Mouse (Mus musculus) heart, postnatal 0 days (tissue): ENCODE data around the gene Itpk1. TPM values are rescaled to one million over a fixed set of nuclear protein-coding genes. Genes with fewer than 3 reads are reported as not detected.
A peak's percentile ranks its signal among the peaks of the same experiment; 100 is the strongest.

ENCODE experiments used
- ATAC-seq: fragments of 200-750 bp; cut with Nextera tagmentation; 2 replicates; pipeline ENCODE4 v1.8.0; 2017; ENCODE audit warnings: low read depth, moderate number of reproducible peaks, moderate library complexity; ENCODE audit not compliant: insufficient read depth
- DNase-seq: peaks from one replicate; pipeline ENCODE4 v3.0.0-alpha.2; 2016; ENCODE audit warnings: low spot score
- H3K27ac ChIP-seq: fragments of 300-500 bp; sonication (generic); 2 replicates; pipeline ENCODE4 v1.5.1; 2014; ENCODE audit warnings: low read depth, mild to moderate bottlenecking
- H3K27me3 ChIP-seq: fragments of 300-500 bp; sonication (generic); 2 replicates; pipeline ENCODE4 v1.6.1; 2014; ENCODE audit warnings: low read length, mixed read lengths; ENCODE audit not compliant: control insufficient read depth, insufficient read depth
- H3K36me3 ChIP-seq: fragments of 300-500 bp; sonication (generic); replicated peaks from 2 replicates; pipeline ENCODE4 v1.6.1; 2014; ENCODE audit warnings: low read length, mixed read lengths; ENCODE audit not compliant: control insufficient read depth, insufficient read depth
- H3K4me1 ChIP-seq: fragments of 300-500 bp; sonication (generic); 2 replicates; pipeline ENCODE4 v1.6.1; 2014; ENCODE audit warnings: antibody characterized with exemption; ENCODE audit not compliant: control insufficient read depth, insufficient read depth
- H3K4me2 ChIP-seq: fragments of 300-500 bp; sonication (generic); 2 replicates; pipeline ENCODE4 v1.6.1; 2014; ENCODE audit warnings: low read depth, mild to moderate bottlenecking, low read length, moderate library complexity
- H3K4me3 ChIP-seq: fragments of 300-500 bp; sonication (generic); 2 replicates; pipeline ENCODE4 v1.5.1; 2014; ENCODE audit warnings: low read depth, low read length
- H3K9ac ChIP-seq: fragments of 300-500 bp; sonication (generic); replicated peaks from 2 replicates; pipeline ENCODE4 v1.6.1; 2014; ENCODE audit warnings: low read depth, low read length, mixed read lengths
- H3K9me3 ChIP-seq: fragments of 300-500 bp; sonication (generic); replicated peaks from 2 replicates; pipeline ENCODE4 v1.6.1; 2016; ENCODE audit warnings: low read length; ENCODE audit not compliant: control insufficient read depth
- CTCF ChIP-seq: IDR thresholded peaks from 2 replicates; pipeline ENCODE4 v1.5.1; 2016; ENCODE audit warnings: antibody characterized with exemption, control low read depth, low read depth
- EP300 ChIP-seq: IDR thresholded peaks from 2 replicates; pipeline ENCODE4 v1.6.1; 2016; ENCODE audit warnings: antibody characterized with exemption, low read depth
- WGBS: fragments of 180-500 bp; shearing (Covaris S2); extraction: QIAGEN DNeasy Blood & Tissue Kit; methylation state at CpG from one replicate; pipeline ENCODE4 v1.1.7; 2014; 5-methylcytosine and 5-hydroxymethylcytosine counted together
- polyA plus RNA-seq: library from polyadenylated mRNA; unstranded; fragments of >200 nt; fragmentation: Nextera tagmentation; extraction: Ambion mirVana; gene quantifications from 2 replicates; pipeline ENCODE4 v1.2.1, GENCODE M21; 2015
- total RNA-seq: library from RNA; depleted of rRNA; stranded (reverse); fragments of >200 nt; gene quantifications from 2 replicates; pipeline ENCODE4 v1.2.3, GENCODE M21; 2014; ENCODE audit warnings: low replicate concordance

The Itpk1 gene
- total and polyA plus RNA-seq, 2 experiments from 2014 or later, result 2.6 to 9.4 TPM

DNA sequence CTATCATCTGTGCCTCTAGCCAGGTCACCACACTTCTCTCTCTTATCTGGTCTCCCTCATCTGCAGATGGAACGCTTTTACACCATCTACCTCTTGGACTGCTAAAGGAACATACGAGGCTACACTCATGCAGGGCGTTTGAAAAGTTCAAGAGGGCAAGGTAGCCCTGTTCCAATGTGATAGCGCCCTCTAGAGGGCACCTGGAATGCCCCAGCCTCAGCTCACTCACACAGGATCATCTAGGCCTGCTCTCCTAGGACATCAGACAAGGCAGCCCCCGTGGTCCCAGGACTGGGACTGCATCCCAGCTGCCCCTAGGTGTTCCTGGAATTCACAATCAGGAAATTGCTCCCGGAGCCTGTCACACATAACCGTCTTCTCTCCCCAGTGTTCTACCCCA is 108.3 kb downstream of the Itpk1 start:
- Histone ChIP-seq H3K27ac (peak overlapping the region; percentile 73), H3K9ac (no peak overlapping the region), H3K27me3 (no peaks in the 10 kb centered on the region), H3K4me3 (no peak overlapping the region), H3K4me2 (no peak overlapping the region), H3K4me1 (peaks cover 41% of the 10 kb centered on the region), H3K9me3 (peaks cover 5% of the 10 kb centered on the region; the same call in 1 of the 2 replicates), H3K36me3 (no peaks in the 10 kb centered on the region)
- 57% methylated on average over 7 of the region's 7 CpGs for WGBS
- TF ChIP-seq CTCF (peak; percentile 10; the same call in 1 of the 2 replicates), EP300 (no peak)
- DNase-seq, result no peak
- ATAC-seq, result no peak

DNA sequence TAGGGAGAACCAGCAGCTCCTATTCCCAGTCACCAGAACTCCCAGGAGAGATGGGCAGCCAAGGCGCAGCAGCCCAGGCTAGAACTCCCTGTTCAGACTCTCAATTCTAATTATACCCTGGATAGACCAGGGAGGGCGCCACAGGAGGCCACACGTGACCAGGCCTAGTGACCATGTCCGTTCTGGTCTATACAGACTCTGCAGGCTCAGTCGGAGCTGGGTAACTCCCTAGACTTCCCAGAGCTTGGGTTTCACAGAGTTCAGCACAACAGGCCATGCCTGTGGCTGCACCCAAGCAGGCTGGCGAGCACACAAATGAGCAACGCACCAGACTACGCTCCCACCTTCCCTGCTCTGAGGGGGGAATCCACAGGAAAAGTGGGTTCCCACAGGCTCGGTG is 110.1 kb downstream of the Itpk1 start:
- H3K4me2 ChIP-seq, result no peak overlapping the region
- H3K36me3 ChIP-seq, result no peaks in the 10 kb centered on the region
- TF ChIP-seq EP300, result no peak
- ATAC-seq (no peak), DNase-seq (no peak)
- H3K4me1 ChIP-seq, result peaks cover 38% of the 10 kb centered on the region
- H3K9ac ChIP-seq, result no peak overlapping the region
- peaks cover 5% of the 10 kb centered on the region; the same call in 1 of the 2 replicates for H3K9me3 ChIP-seq
- H3K27ac ChIP-seq, result no peak overlapping the region
- H3K27me3 ChIP-seq, result no peaks in the 10 kb centered on the region
- WGBS, result 86% methylated on average over 9 of the region's 9 CpGs
- H3K4me3 ChIP-seq, result no peak overlapping the region

DNA sequence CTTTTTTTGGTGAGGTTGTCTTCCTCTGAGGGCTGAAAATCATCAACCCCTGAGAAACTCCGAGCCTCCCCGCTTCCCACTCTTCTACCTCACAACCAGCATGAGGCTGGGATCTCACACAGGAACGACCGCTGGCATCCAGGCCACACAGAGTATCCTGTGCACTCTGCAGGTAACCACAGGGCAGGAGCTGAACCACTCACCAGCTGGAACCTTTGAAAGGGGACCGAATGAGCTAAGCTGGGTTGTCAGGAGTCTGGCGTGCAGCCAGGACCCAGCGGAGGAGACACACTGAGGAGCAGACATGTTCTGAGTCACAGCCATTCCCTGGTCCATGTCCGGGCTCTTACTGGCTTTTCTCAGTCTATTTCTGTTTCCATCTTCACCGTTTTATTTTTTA is 111.0 kb downstream of the Itpk1 start:
- no peak overlapping the region for H3K9ac ChIP-seq
- no peaks in the 10 kb centered on the region for H3K27me3 ChIP-seq
- 26% methylated on average over 9 of the region's 9 CpGs for WGBS
- H3K9me3 ChIP-seq, result peaks cover 5% of the 10 kb centered on the region; the same call in 1 of the 2 replicates
- H3K36me3 ChIP-seq, result no peaks in the 10 kb centered on the region
- H3K27ac ChIP-seq, result no peak overlapping the region
- peaks cover 33% of the 10 kb centered on the region for H3K4me1 ChIP-seq
- ATAC-seq (0 out of 2 replicates have a peak, but pooled peaks have one; percentile 32), DNase-seq (peak; percentile 46)
- no peak for TF ChIP-seq EP300
- no peak for TF ChIP-seq CTCF
- no peak overlapping the region for H3K4me3 ChIP-seq
- H3K4me2 ChIP-seq, result no peak overlapping the region

DNA sequence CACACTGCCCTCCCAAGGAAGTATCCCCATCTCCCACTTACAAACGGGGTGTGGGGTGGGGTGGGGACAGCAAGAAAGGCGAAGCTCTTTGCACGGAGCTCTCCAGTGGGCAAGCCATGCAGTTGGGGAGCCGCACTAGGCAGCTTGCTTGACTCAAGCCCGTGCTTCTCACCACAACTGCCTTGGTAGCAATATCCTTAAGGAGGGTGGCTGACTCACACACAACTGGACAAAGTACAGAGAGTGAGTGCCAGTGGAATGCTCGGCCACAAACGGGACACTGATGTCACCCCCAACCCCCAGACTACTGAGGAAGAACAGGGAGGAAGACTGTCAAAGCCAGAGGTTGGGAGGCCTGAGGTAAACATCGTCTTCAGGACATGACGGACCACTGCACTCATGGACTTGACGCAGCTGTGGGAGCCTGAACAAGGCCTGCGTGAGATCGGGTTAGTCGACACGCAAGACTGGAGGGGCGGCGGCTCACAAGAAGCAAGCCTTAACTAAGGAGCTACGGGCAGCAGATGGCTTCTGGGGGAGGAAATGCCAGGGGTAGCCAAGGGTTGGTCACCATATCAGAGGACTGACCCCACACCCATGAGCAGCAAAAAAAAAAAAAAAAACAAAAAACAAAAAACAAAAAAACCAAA is 113.9 kb downstream of the Itpk1 start:
- no peaks in the 10 kb centered on the region for H3K9me3 ChIP-seq
- H3K27me3 ChIP-seq, result no peaks in the 10 kb centered on the region

DNA sequence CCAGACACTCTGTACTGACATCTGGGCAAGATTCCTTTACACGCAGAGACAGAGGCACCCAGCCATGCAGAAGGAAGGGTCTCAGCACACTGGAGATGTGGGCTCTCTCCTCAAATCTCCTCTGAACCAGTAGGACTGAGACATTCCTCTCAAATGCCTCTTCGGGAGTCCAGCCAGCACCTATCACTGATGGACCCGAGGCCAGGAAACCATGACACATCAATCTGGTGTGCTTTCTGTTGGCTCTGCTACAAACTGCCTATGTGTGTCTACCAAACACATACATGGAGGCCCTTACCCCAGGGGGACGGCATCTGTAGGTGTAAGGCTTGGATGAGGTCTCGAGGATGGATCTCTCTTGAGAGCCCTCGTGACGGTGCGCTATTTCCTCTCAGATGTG is 117.6 kb downstream of the Itpk1 start:
- TF ChIP-seq EP300, result no peak
- TF ChIP-seq CTCF, result no peak
- Histone ChIP-seq H3K9me3 (no peaks in the 10 kb centered on the region), H3K4me2 (no peak overlapping the region), H3K4me1 (peaks cover 11% of the 10 kb centered on the region; the same call in 1 of the 2 replicates), H3K4me3 (no peak overlapping the region), H3K27me3 (no peaks in the 10 kb centered on the region), H3K27ac (no peak overlapping the region), H3K9ac (no peak overlapping the region), H3K36me3 (no peaks in the 10 kb centered on the region)
- 74% methylated on average over 8 of the region's 8 CpGs for WGBS
- ATAC-seq (no peak), DNase-seq (no peak)

More for the DNA sequence above, 113.9 kb downstream of the Itpk1 start:
- Histone ChIP-seq H3K27ac (no peak overlapping the region), H3K4me3 (no peak overlapping the region), H3K4me2 (no peak overlapping the region), H3K9ac (no peak overlapping the region), H3K4me1 (peaks cover 27% of the 10 kb centered on the region), H3K36me3 (no peaks in the 10 kb centered on the region)
- TF ChIP-seq EP300, result no peak
- no peak for TF ChIP-seq CTCF
- DNase-seq (no peak), ATAC-seq (no peak)
- WGBS, result 84% methylated on average over 17 of the region's 17 CpGs
